Mouse (Mus musculus) thymus, postnatal 4 days (tissue): Measurements from ENCODE around the gene Vps53.

Experiments
- DNase-seq: peaks from one replicate; pipeline ENCODE4 v3.0.0; 2021

Gene Vps53

GRCm38 (mm10) chr11:76050967-76051512 lies 128.4 kb downstream of the Vps53 start:
- no peak for DNase-seq

GRCm38 (mm10) chr11:76050509-76050908 lies 128.9 kb downstream of the Vps53 start:
- no peak for DNase-seq

GRCm38 (mm10) chr11:76045367-76045766 lies 134.1 kb downstream of the Vps53 start:
- no peak for DNase-seq

- no peak for DNase-seq
Measured at GRCm38 (mm10) chr11:76044468-76044867, 135.0 kb downstream of the Vps53 start.

GRCm38 (mm10) chr11:76042882-76043281 lies 136.6 kb downstream of the Vps53 start:
- no peak for DNase-seq

GRCm38 (mm10) chr11:76042041-76042638 lies 137.3 kb downstream of the Vps53 start:
- no peak for DNase-seq

GRCm38 (mm10) chr11:76040761-76041376 lies 138.6 kb downstream of the Vps53 start:
- no peak for DNase-seq

GRCm38 (mm10) chr11:76040106-76040505 lies 139.3 kb downstream of the Vps53 start:
- peak; percentile 33 for DNase-seq

- DNase-seq = no peak
Measured at GRCm38 (mm10) chr11:76039271-76040053, 140.0 kb downstream of the Vps53 start.

GRCm38 (mm10) chr11:76037581-76038294 lies 141.7 kb downstream of the Vps53 start:
- DNase-seq = peak; percentile 40

GRCm38 (mm10) chr11:76035182-76035581 lies 144.3 kb downstream of the Vps53 start:
- no peak for DNase-seq

GRCm38 (mm10) chr11:76033836-76034235 lies 145.6 kb downstream of the Vps53 start:
- no peak for DNase-seq

- DNase-seq = no peak
Measured at GRCm38 (mm10) chr11:76033359-76033758, 146.1 kb downstream of the Vps53 start.

GRCm38 (mm10) chr11:76028072-76028465 lies 151.4 kb downstream of the Vps53 start:
- no peak for DNase-seq

- DNase-seq = peak; percentile 57
Measured at GRCm38 (mm10) chr11:76027139-76028071, 152.0 kb downstream of the Vps53 start, which contains the start of gene Rflnb. Rflnb (minus strand) TSS chr11:76027782.

GRCm38 (mm10) chr11:76026527-76027138 lies 152.8 kb downstream of the Vps53 start:
- no peak for DNase-seq

GRCm38 (mm10) chr11:76025080-76025583 lies 154.3 kb downstream of the Vps53 start:
- DNase-seq = no peak

- no peak for DNase-seq
Measured at GRCm38 (mm10) chr11:76020916-76021315, 158.5 kb downstream of the Vps53 start.

- no peak for DNase-seq
Measured at GRCm38 (mm10) chr11:76019879-76020278, 159.6 kb downstream of the Vps53 start.

- DNase-seq = no peak
Measured at GRCm38 (mm10) chr11:76015814-76016213, 163.6 kb downstream of the Vps53 start.

- DNase-seq = no peak
Measured at GRCm38 (mm10) chr11:76015251-76015650, 164.2 kb downstream of the Vps53 start.
